Mouse (Mus musculus) embryonic fibroblast, embryonic 13.5 days (primary cell): ENCODE measurements at regions not wholly inside any gene's neighbourhood (a gene's known extent, or its start where the extent isn't known, plus 50 kb on each side); places are given as distances from the start of the nearest gene placed in this dataset.
A peak's percentile ranks its signal among the peaks of the same experiment; 100 is the strongest.

Experiments used
- H3K27ac ChIP-seq: 2 replicates; pipeline ENCODE4 v1.5.1; 2012; ENCODE audit warnings: low read length, control low read depth, inconsistent platforms; ENCODE audit not compliant: insufficient read depth
- H3K4me1 ChIP-seq: 2 replicates; pipeline ENCODE4 v1.6.1; 2011; ENCODE audit warnings: low read length; ENCODE audit not compliant: control insufficient read depth, insufficient read depth
- H3K4me3 ChIP-seq: 2 replicates; pipeline ENCODE4 v1.5.1; 2011; ENCODE audit warnings: mild to moderate bottlenecking, control low read depth, low read length; ENCODE audit not compliant: insufficient read depth
- CTCF ChIP-seq: IDR thresholded peaks from 2 replicates; pipeline ENCODE4 v1.5.1; 2011; ENCODE audit warnings: mild to moderate bottlenecking, control low read depth, low read length, moderate library complexity, borderline replicate concordance; ENCODE audit not compliant: insufficient read depth
- POLR2A ChIP-seq: IDR thresholded peaks from 2 replicates; pipeline ENCODE4 v1.6.1; 2011; ENCODE audit warnings: low read depth, mild to moderate bottlenecking, control low read depth, low read length, moderate library complexity

DNA sequence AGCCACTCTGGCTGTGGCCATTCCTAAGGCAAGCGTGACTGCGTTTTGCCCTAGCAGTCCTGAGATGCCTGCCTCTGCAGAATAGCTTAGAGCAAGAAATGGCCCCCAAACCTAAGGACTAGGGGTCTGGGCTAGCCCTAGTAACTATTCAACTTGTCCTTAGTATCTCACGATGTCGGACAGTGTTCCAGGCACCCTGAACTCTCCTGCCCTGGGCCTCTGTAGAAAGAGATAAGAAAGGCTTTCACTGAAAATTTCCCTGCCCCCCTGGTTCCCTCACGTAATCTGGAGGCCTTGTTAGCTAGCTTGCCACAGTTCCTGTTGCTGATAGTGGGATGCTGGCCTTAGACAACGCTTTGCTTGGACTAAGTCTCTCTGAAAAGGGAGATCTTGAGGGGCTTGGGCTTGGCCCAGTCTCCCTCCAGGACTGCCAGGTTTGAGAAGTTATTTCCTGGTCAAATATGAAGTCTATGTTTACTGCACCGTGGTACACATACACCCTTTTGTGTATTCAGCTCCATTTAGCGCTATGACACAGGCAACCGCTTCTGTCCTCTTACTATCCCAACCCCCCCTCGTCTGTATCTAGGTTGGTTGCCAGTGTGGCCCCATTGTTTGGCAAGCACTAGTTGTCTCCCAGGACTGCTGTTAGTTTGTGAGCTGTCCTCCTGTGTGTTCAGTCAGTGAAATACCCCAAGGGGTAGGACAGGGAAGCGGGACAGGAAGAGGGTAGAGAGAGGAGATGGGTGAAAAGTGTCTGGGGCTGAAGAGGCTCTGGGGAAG is 104.3 kb upstream of the Trpm1 start:
- no peak for TF ChIP-seq CTCF
- Histone ChIP-seq H3K4me1 (no peaks in the 10 kb centered on the region), H3K27ac (no peak overlapping the region), H3K4me3 (no peak overlapping the region)

DNA sequence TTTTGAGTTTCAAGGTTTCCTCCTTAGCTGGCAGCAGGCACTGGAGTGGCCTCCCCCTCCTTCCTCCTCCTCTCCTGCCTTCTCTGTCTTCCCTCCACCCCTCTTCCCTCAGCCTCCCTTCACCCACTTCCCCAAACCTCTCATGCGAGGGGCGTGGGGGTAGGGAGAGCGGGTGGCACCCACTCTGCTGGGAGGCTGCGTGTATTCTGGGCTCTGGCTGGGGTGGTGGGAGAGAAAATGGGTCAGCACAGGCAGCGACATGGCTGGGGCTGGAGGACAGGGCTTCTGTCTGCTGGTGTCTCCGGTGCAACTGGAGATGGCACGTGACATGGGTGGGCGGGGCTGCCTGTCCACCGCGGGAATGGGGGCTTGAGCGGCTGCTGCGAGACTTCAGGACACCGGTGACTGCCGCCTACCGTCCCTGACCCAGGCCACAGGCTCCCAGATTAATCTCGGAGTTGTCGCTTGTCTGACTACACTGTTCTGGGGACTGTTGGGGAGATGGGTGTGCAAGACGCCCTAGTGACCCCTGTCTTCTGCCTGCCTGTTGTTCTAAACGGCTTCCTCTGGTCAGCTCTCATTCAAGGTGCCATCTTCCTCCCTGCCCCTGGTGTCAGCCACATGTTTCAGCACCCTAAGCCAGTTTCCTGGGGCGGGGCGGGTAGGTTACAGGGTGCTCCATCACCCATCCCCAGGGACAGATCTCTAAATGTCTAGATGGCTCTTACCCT is 105.0 kb upstream of the Trpm1 start:
- Histone ChIP-seq H3K27ac (no peak overlapping the region), H3K4me3 (no peak overlapping the region), H3K4me1 (no peaks in the 10 kb centered on the region)
- TF ChIP-seq CTCF (no peak), POLR2A (0 out of 2 replicates have a peak, but pooled peaks have one; percentile 29)

DNA sequence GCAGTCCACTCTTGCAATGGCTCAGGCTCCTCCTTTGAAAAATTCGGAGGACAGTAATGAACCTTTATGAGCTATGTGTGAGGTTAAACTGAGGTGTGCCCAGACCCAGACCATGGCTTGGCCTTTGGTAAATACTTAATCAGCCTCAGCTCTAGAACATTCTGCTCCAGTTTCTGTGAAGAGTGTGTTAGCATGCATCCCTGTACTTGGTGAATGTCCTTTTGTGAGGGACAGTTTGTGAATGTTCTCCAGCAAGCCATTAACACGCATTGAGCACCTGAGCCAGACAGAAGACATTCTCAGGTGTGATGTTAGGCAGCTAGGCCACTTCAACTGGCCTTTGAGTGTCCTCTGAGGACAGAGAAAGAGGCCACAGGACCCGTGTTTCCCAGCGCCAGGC is 105.8 kb upstream of the Trpm1 start:
- H3K27ac ChIP-seq = no peak overlapping the region
- H3K4me3 ChIP-seq = no peak overlapping the region
- H3K4me1 ChIP-seq = no peaks in the 10 kb centered on the region
- TF ChIP-seq CTCF = no peak
- no peak for TF ChIP-seq POLR2A

- H3K4me3 ChIP-seq = no peak overlapping the region
- H3K4me1 ChIP-seq = no peaks in the 10 kb centered on the region
- TF ChIP-seq POLR2A = no peak
- no peak for TF ChIP-seq CTCF
- H3K27ac ChIP-seq = no peak overlapping the region
Observed at GRCm38 (mm10) chr7:64045292-64045691, 106.6 kb upstream of the Klf13 start.

DNA sequence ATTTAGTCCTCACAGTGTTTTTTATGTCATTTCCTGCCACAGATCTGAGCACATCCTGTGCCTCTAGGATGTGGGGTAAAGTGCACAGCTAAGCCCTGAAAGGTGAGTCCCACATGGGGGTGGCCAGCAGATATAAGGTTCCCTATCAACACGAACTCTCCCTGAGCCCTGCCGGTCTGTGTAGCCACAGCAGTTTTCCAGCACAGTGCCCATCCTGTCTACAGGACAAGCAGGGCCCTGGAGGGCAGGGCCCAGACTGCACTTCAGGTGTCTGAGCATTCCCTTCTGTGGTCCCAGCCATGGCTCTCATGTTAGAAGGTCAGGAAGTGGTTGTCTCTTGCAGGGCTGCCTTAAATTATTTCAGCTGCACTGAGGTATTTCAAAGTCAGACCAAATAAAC is 104.3 kb upstream of the Klf13 start:
- Histone ChIP-seq H3K4me3 (no peak overlapping the region), H3K4me1 (no peaks in the 10 kb centered on the region), H3K27ac (no peak overlapping the region)
- no peak for TF ChIP-seq POLR2A
- no peak for TF ChIP-seq CTCF

DNA sequence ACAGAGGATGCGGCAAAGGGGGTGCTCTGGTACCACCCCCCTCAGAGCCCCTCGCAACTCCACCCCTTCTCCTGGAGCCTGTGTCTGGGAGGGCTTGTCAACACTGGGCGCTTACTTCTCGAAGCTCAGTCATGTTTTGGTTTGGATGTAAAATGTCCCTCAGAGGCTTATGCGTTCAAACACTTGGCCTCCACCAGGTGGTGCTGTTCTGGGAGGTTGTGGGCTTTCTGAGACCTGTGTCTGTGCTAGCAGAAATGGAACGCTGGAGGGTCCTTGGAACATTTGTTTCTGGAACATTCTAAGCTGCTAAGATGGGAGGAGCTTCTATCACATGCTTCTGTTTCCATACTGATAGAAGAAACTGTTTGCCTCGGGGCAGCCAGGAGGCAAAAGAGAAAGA is 102.6 kb upstream of the Klf13 start:
- Histone ChIP-seq H3K27ac (no peak overlapping the region), H3K4me3 (no peak overlapping the region), H3K4me1 (no peaks in the 10 kb centered on the region)
- no peak for TF ChIP-seq CTCF
- no peak for TF ChIP-seq POLR2A

- Histone ChIP-seq H3K27ac (no peak overlapping the region), H3K4me1 (no peaks in the 10 kb centered on the region)
- no peak for TF ChIP-seq POLR2A
- TF ChIP-seq CTCF = no peak
Observed at GRCm38 (mm10) chr7:64040026-64040737, 101.5 kb upstream of the Klf13 start.

GRCm38 (mm10) chr7:64037701-64038231 is 99.1 kb upstream of the Klf13 start:
- TF ChIP-seq CTCF (no peak), POLR2A (no peak)

More at GRCm38 (mm10) chr7:64040026-64040737, 101.5 kb upstream of the Klf13 start:
- no peak overlapping the region for H3K4me3 ChIP-seq

GRCm38 (mm10) chr7:64036154-64036553 is 97.4 kb upstream of the Klf13 start:
- TF ChIP-seq CTCF (no peak), POLR2A (no peak)
- Histone ChIP-seq H3K4me1 (no peaks in the 10 kb centered on the region), H3K27ac (no peak overlapping the region), H3K4me3 (no peak overlapping the region)

More at GRCm38 (mm10) chr7:64037701-64038231, 99.1 kb upstream of the Klf13 start:
- H3K4me3 ChIP-seq = no peak overlapping the region
- H3K27ac ChIP-seq = no peak overlapping the region
- H3K4me1 ChIP-seq = no peaks in the 10 kb centered on the region
